Mouse (Mus musculus) cerebellum, postnatal 10 days (tissue): Measurements from ENCODE around the gene Gm12185.
"Not testable (repeated sequence)": the region's sequence is repeated elsewhere in the genome, so short reads cannot be mapped to it uniquely, and the experiment has no call there.

Source experiments
- DNase-seq, 2 experiments: peaks; one replicate each; pipeline ENCODE4 v3.0.0; 2021; ENCODE audit warnings: mixed read lengths in 2 of 2

The Gm12185 gene

DNA sequence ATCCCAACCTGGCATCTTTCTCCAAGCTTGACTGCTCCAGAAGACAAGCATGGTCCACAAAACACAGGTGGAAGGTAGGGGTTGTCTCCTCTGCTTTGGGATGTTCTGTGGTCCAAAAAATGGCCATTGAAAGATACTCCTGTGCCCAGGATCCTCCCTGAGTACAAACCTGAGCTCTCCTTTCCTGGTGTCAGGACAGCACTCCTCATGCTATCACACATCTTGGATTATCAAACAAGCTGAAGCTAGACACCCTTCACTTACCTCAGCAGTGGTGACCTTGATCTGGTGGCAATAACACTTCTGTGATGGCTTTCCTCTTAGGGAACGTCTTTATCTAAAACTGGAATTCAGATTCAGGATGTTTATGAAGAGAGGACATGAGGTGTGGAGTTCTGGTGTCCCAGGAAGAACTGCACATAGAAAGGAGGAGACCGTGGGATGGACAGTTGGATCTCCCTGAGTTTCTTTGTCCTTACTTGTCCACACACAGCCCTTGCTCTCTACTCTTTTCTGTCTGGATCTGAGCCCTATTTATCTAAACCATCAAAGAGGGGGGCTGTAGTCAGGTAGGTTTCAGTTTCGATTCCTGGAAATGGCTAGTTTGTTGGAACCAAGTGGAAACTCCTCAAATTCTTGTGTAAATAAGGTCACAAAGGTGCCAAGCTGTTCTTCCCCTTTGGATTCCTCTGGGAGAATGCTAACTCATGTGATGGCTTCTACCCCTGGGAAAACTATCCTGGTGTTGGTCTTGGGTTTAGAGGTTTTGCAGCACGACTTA, at the start of gene Gm12185:
TSS of gene Gm12185 (minus strand) at position 487 of the 781 bp plus-strand sequence.
- not testable (repeated sequence) for DNase-seq

GRCm38 (mm10) chr11:49012074-49012473, 20.0 kb upstream of the Gm12185 start:
- DNase-seq = not testable (repeated sequence)

GRCm38 (mm10) chr11:49006785-49007184, 14.8 kb upstream of the Gm12185 start:
- not testable (repeated sequence) for DNase-seq

DNA sequence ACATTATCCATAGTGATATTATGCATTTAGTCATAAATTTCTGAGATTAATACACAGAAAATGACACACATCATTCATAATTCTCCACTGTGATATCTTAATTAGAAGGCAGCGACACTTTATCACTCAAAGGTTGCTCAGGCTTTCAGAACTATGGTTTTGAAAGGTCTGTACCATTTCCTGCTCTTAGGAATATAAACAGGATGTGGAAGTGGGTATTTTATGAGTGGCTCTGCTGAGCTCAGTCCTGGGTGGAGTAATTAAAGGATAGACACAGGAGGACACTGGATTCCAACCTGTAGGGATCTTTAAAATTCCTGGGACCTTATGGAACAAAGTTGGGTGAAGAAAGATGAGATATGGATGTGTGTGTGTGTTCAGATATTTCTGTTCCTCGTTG, 14.3 kb upstream of the Gm12185 start:
- not testable (repeated sequence) for DNase-seq

GRCm38 (mm10) chr11:49000411-49000810, 8.4 kb upstream of the Gm12185 start:
- not testable (repeated sequence) for DNase-seq

GRCm38 (mm10) chr11:48994018-48994417, 2.0 kb upstream of the Gm12185 start, which contains the start of gene Tgtp1:
TSS of gene Tgtp1 (minus strand) at chr11:48994172.
- not testable (repeated sequence) for DNase-seq

GRCm38 (mm10) chr11:48993296-48993695, 1.3 kb upstream of the Gm12185 start:
- DNase-seq = not testable (repeated sequence)

GRCm38 (mm10) chr11:48989981-48990380, 2.0 kb downstream of the Gm12185 start:
- DNase-seq = not testable (repeated sequence)

GRCm38 (mm10) chr11:48988219-48988618, 3.8 kb downstream of the Gm12185 start:
- DNase-seq = not testable (repeated sequence)

- not testable (repeated sequence) for DNase-seq
Observed at GRCm38 (mm10) chr11:48982848-48983247, 9.2 kb downstream of the Gm12185 start.

DNA sequence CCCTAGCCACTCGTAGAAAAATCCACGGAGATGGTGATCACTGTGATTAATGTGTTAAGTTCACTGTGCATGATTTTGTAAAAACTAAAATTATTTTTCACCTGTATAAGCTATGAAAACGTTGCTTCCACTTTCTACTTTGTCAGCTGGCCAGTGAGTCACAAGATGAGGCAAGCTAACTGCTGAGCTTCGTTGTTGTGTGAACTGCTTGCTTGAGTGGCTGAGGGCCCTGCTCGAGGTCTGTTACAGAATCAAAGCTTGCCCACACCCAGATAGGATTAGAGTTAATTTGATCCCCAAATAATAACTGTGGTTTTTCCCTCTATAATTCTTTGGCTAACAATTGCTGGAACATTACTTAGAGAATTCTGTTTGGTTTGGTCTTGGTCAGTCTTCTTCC, 12.0 kb downstream of the Gm12185 start:
- DNase-seq = not testable (repeated sequence)

DNA sequence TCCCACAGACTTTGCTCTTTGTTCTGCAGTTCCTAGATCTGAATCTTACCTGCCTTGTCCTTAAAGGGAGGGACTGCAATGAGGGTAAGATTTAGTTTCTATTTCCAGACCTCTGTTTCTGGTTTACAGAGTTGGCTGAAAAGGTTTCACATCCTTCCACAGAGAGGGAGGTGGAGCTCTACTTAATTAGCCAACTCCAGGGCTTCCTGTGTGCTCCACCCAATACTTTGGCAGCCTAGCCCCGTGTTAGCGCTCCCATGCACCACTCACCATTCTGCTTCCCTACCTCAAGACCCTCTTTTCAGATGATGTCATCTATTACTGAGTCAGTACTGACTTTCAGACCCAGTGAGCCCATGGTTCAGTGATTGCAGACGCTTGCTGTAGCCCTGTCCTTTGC, 12.8 kb downstream of the Gm12185 start, which contains the start of gene 9930111J21Rik1:
TSS of gene 9930111J21Rik1 (minus strand) at position 148 of the 400 bp plus-strand sequence.
- DNase-seq = not testable (repeated sequence)

- DNase-seq = not testable (repeated sequence)
Observed at GRCm38 (mm10) chr11:48978240-48978939, 13.6 kb downstream of the Gm12185 start, which contains the start of gene Olfr56. TSS of gene Olfr56 (plus strand) at chr11:48978889.

GRCm38 (mm10) chr11:48974686-48975085, 17.3 kb downstream of the Gm12185 start:
- DNase-seq = not testable (repeated sequence)

GRCm38 (mm10) chr11:48946090-48946489, 45.9 kb downstream of the Gm12185 start, which contains the start of gene Psme2b:
TSS of gene Psme2b (minus strand) at chr11:48946190.
- DNase-seq = not testable (repeated sequence)

- not testable (repeated sequence) for DNase-seq
Observed at GRCm38 (mm10) chr11:48939286-48939685, 52.7 kb downstream of the Gm12185 start.

GRCm38 (mm10) chr11:48935291-48935690, 56.7 kb downstream of the Gm12185 start:
- DNase-seq = not testable (repeated sequence)

GRCm38 (mm10) chr11:48933923-48934322, 58.1 kb downstream of the Gm12185 start:
- not testable (repeated sequence) for DNase-seq

GRCm38 (mm10) chr11:48933422-48933821, 58.6 kb downstream of the Gm12185 start:
- DNase-seq = not testable (repeated sequence)

DNA sequence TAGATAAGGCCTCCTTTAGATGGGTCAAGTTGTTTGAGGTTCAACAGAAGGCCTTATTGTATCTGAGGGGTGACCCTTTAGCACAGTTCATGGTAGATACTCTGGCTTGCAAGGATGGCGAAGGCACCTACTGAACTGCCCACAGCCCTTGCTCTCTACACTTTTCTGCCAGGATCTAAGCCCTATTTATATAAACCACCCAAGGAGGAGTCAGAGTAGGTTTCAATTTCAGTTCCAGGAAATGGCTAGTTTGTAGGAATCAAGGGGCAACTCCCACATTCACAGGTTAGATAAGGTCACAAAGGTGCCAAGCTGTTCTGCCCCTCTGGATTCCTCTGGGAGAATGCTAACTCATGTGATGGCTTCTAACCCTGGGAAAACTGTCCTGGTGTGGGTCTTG, 64.0 kb downstream of the Gm12185 start:
- DNase-seq = not testable (repeated sequence)

DNA sequence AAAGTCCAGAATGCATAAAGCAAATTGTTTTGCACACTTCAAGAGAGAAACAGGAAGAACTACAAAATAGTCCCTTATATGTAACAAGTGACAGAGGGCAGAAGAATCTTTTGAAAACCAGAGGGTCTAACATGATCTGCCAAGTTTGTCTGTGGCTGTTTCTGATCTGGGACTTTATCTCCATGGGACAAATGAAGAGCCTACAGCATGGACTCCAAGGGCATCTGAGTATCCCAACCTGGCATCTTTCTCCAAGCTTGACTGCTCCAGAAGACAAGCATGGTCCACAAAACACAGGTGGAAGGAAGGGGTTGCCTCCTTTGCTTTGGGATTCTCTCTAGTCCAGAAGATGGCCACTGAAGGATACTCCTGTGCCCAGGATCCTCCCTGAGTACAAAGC, 65.6 kb downstream of the Gm12185 start:
- not testable (repeated sequence) for DNase-seq

GRCm38 (mm10) chr11:48923818-48924217, 68.2 kb downstream of the Gm12185 start:
- DNase-seq = not testable (repeated sequence)

- DNase-seq = no peak
Observed at GRCm38 (mm10) chr11:48918380-48918779, 73.6 kb downstream of the Gm12185 start.
